Mouse (Mus musculus): ENCODE results near the gene Klhl12.
"Not testable (repeated sequence)": the region's sequence is repeated elsewhere in the genome, so short reads cannot be mapped to it uniquely, and the experiment has no call there.

Gene Klhl12

DNA sequence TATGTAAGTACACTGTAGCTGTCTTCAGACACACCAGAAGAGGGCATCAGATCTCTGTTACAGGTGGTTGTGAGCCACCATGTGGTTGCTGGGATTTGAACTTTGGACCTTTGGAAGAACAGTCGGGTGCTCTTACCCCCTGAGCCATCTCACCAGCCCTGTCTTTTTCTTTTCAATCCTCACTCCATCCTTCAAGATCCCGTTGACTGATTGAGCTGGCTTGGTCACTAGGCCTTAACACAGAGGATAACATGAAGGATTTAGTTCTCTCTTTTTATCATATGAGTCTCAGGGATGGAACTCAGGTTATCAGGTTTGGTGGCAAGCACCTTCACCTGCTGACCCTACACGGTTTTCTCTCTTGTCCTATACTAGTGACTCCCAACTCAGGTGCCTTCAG is 6.8 kb upstream of the Klhl12 start:
- DNase-seq (ENCODE audit: low spot score) = not testable (repeated sequence)

DNA sequence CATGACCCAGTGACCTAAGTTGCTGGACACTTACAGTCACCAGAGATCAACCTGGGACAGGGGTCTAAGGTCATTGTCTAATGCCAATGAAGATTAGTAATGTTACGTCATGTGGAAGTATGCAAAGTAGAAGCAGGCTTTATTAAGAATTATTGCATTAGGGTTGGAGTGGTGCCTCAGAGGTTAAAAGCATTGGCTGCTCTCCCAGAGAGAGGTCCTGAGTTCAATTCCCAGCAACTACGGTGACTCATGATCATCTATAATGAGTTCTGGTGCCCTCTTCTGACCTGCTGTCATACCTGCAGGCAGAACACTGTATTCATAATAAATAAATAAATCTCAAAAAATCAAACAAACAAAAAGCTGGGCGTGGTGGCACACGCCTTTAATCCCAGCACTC is 5.1 kb upstream of the Klhl12 start:
- no peak for DNase-seq (ENCODE audit: low spot score)

DNA sequence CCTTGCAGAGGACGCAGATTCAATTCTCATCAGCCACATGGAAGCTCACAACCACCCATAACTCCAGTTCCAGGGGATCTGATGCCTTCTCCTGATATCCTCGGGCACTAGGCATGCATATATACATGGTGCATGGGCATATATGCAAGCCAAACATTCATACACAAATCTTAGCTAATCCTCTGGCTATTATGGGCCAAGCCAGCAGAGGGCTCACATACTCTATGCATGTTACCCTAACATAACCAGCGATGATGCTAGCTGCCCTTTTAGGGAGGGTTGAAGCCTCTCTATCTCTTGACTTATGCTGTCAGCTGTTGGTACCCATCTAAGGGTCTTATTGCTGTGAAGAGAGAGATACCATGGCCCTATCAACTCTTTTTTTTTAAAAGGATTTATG is 4.3 kb upstream of the Klhl12 start:
- DNase-seq (ENCODE audit: low spot score) = no peak

DNA sequence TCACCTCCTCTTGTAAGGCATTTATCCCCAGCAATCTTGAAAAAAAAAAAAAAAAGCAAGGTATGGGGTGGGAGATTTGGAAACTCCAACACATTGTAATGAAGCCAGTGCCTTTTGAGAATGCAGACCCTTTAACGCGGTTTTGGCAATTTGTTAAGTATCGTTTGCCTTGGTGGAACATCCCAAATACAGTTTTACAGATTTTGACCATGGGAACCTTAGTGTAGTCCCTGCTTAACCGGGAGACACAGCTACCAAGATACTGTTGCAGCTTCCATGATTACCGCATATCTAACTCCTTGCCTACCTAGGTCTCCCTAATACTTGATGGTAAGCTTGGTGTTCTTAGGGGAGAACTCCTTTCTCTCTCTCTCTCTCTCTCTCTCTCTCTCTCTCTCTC is 729 bp downstream of the Klhl12 start:
- DNase-seq (ENCODE audit: low spot score) = no peak

DNA sequence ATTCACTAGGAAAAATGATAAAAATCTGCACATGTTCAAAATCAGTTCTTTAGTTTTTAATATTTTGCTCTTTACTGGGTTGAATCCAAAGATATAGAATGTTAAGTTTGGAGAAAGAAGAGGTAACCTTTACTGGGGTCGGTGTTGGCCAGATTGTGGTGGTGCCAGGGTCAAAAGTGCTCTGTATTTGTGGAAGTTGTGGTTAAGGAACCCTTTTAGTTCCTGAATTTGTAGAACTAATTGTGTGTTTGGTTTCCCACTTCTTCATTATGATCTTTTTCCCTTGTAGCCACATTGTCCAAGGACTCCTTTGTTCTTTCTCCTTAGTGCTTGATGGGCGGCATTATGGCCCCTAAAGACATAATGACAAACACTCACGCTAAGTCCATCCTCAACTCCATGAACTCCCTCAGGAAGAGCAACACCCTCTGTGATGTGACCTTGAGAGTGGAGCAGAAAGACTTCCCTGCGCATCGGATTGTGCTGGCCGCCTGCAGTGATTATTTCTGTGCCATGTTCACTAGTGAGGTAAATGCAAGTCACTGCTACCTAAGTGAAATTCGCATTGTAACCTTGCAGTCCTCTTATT is 2.9 kb downstream of the Klhl12 start:
- no peak for DNase-seq (ENCODE audit: low spot score)

DNA sequence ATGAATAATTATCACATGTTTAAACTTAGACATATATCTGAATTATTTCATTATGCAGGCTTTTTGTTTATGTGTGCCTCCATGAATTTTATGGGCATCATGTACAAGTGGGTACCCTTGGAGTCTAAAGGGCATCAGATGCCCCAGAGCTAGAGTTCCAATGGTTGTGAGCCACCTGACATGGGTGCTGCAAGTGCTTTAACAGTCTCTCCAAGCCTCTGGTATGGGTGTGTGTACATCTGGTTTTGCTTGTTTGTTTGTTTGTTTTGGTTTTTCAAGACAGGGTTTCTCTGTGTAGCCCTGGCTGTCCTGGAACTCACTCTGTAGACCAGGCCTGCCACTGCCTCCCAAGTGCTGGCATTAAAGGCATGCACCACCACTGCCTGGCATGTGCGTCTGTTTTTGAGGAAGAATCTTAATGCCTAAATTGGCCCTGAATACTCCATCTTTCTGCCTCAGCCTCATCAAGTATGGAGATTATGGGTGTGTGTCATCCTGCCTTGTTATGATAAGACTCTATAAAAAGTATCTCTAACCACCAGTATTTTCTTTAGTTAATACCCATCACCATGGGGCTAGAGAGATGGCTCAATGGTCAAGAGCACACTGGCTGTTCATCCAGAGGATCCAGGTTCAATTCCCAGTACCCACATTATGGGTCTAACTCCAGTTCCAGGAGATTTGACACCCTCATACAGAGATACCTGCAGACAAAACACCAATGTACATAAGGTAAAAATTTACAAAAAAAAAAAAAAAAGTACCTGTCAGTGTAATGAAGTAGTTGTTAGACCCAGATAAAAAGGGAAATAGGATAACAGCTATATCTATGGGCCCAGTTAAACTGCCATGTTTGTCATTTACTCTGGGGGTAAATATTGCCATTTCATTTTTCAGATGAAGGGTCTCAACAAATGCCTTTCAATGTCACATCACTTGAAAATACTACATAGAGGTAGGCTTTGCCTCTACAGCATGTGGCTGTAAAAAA is 5.3 kb downstream of the Klhl12 start:
- no peak for DNase-seq (ENCODE audit: low spot score)

DNA sequence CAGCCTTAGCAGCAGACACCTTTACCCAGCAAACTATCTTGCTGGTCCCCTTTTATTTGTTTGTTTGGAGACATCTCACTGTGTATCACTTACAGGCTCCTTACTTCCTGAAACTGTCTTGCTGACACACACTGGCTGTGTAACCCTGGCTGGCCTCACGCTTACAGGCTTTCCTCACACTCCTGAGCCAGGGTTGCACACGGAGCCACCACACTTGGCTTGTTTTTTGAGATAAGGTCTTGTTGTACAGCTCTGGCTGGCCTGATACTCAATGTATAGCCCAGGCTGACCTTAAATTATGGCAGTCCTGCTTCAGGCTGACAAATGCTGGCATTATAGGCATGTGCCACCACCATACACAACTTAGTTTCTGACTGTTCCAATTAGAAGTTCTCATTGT is 29.3 kb downstream of the Klhl12 start:
- no peak for DNase-seq (ENCODE audit: low spot score)

DNA sequence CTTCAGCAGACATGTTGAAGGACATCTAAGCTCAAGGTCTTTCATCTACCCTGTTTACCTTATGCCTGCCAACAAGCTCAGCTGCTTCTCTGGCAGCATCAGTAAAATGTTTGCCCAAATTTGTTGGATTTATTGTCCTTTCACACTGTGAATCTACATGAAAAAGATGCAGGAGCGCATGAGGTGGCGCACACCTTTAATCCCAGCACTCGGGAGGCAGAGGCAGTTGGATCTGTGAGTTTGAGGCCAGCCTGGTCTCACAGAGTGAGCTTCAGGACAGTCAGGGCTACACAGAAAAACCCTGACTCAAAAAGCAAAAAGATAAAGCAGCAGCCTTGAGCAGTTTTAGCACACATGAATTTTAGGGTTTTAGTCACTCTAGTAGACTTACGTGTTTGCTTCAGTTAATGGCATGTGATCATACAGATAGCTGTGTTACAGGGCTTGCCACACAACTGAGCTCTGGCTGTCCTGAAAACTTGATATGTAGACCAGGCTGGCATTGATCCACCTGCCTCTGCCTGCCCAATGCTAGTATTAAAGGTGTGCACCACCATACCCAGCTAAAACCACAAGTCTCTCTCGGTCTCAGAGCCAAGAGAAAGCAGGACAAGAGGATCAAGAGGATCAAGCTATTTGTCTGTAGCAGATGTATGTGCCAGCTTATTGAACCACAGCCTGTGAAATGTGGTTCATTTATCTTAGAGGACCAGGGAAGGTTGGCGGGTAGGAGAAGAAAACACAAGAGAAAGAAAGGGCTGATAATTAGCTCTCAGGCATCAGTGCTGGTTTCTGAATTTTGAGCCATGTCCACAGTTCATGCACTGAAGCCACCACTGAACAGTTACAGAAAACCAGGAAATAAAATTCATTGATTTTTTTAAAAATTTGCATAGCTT is 35.8 kb downstream of the Klhl12 start:
- DNase-seq (ENCODE audit: low spot score) = no peak

DNA sequence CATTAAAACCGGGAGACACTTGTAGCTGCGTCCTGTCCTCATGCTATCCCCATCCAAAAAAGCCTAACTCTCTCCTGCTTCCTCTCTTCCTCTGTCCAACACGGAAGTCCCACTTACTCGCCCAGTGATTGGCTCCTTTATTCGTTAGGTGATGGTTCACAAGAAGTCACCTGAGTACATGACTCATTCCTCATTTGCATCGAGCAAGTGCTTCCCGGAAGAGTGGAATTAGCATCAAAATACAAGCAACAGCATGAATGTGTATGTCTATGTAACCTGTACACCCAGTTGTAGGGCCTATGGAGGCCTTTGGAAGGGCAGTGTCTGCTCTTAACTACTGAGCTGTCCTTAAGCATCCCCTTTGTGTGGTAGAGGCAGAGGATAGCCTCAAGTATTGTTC is 36.9 kb downstream of the Klhl12 start:
- no peak for DNase-seq (ENCODE audit: low spot score)

DNA sequence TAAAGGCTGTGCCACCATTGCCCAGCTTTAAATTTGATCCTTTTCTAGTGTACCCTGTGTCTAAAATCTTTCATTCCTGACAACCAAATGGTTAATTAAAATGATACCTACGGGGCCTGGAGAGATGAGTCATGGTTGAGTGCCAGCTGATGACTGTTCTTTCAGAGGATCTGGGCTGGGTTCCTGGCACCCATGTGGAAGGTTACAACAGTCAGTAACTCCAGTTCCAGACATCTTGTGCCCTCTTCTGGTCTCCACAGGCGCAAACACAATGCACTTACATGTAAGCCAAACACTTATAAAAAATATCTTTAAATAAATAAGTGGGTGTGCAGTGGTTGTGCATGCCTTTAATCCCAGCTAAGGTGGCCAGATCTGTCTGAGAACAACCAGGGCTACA is 38.2 kb downstream of the Klhl12 start:
- DNase-seq (ENCODE audit: low spot score) = no peak

DNA sequence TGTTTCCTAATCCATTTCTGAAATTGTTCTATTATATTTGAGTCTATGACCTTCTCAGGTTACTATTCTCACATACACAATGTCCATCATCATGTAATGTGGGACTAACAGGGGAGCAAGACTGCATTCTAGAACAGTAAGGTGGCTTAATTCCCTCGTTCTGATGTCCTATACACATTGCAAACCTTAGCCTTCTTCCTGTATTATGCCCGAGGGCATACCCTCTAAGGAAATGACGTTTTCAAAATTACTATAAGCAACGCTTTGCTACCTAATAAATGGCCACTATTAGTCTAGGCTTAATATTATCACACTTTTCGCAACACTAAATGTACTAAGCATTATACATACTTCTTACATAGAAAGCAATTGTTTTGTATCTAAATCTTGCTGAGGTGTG is 38.6 kb downstream of the Klhl12 start:
- no peak for DNase-seq (ENCODE audit: low spot score)

DNA sequence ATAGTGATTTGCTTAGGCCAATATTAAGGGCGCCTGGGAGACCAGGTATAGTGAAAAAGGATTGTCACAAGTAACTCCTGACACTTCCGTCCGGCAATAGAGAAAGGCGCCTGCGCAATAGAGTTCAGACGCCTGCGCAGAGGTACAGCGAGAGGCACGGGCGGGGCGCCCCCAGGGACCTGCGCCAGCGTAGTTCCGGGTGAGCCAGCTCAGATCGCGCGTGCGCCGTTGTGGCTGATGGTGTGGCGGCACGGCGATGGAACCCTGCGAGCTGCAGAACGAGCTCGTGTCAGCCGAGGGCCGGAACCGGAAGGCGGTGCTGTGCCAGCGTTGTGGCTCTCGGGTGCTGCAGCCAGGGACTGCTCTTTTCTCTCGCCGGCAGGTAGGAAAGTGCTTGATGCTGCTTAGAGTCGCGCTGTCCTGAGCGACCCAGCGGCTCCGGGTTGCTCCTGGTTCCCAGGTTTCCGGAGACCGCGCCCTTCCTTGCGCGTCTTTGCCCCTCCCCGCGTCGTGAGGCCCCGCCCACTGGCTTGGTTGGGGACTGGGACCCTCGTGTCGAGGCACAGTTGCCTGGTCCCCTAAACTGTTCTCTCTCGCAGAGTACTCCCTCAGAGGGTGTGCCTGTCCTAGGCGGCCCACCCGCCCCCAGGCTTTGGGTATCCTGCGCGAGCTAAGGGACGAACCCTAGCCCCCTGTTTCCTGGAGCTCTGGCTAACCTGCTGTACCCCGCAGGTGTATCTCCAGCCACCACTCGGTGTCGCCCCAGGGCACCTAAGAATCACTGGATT is 39.3 kb downstream of the Klhl12 start, which contains the start of gene Rabif:
Rabif (plus strand) TSS at position 221 of the 788 bp plus-strand sequence.
- peak; percentile 98 for DNase-seq (ENCODE audit: low spot score)

DNA sequence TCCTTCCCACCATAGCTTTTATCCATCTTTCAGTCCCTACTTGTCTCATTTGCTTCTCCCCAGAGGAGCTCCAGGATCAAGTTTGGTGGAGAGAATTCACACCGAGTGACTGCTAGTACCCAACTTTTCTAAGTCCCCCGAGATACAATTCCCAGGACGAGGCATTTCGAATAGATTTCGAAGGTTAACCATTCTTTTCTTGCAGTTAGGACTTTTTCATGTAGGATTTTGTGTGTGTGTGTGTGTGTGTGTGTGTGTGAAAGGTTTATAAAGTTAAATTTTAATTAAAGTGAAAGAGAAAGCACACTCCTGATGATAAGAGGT is 39.8 kb downstream of the Klhl12 start:
- no peak for DNase-seq (ENCODE audit: low spot score)

DNA sequence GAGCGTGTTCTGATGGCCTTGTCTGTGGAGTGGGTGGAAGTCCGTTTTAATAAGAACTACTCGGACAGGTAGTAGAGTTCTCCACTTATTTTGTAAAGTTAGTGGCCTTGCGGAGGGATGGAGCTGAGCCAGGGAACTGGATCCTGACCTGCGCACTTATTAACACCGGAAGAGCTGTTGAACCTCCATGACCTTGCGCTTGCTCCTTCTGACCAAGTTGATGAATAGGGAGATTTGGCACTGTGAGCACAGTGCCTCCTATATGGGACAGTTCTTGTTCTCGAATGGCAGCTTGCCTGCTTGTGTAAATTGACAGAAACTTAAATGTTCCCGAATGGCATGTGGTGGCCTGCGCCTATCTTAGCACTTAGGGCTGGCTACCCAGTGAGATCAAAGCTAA is 40.7 kb downstream of the Klhl12 start:
- no peak for DNase-seq (ENCODE audit: low spot score)

DNA sequence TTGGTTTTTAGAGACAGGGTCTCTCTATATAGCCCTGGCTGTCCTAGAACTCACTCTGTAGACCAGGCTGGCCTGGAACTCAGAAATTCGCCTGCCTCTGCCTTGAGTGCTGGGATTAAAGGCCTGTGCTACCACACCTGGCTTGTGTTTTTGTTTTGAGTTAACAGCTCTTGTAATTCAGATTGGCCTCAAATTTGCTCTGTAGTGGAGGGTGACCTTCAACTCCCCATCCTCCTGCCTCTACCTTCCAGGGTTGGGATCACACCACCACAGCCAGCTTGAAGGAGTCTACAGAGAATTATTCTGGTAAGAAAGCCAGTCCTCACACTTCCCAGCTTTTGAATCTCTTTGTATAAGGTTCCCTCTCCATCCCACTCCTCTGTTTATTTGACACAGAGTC is 45.6 kb downstream of the Klhl12 start:
- no peak for DNase-seq (ENCODE audit: low spot score)

DNA sequence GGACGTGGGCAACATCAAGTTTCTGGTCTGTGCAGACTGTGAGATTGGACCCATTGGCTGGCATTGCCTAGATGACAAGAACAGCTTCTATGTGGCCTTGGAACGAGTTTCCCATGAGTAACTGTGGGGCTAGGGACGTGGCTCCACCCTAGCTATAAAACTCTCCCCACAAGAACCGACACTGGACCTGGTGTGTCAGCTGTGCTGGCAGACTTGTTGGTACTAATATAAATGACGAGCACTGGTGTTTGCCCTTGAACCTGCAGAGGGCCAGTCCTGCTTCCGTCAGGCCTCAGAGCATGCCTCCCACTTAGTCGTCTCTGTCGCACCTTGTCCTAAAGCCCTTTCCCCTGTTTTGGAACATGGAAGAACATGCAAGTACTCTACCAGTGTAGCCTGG is 50.9 kb downstream of the Klhl12 start:
- no peak for DNase-seq (ENCODE audit: low spot score)

DNA sequence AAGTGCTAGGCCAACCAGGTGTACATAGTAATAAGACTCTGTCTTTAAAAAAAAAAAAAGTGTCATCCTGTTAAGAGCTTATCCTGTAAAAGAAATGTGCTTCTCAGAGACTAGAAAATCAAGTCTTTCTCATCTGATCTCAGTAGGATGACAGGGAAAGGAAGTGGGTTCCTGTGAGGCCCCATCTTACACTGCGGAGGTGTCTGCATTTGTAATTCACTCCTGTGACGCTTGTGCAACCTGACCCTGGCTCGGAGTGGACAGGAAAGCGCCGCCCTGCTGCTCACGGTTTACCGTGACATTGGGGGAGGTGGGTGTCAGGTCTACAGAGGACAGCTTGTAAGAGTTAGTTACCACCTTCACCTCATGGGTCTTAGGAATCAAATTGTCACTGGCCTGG is 54.7 kb downstream of the Klhl12 start:
- DNase-seq (ENCODE audit: low spot score) = no peak

DNA sequence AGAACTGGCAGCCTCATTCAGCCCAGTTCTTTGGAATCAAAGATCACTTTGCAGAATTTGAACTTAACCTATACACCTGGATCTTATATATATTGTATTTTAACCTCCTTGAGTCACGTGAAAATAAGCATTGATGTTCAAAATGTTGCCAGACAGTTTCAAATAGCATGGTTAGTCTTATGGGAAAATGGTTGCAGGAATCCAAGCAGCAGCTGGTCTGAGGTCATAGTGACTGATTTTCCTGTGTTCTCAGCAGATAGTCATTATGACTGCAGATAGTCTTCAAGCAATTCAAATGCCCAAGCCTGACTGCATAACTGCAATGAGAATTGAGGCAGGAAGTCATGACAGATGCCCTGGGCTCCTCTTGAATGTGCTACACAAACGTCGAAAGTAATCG is 56.9 kb downstream of the Klhl12 start:
- DNase-seq (ENCODE audit: low spot score) = no peak

DNA sequence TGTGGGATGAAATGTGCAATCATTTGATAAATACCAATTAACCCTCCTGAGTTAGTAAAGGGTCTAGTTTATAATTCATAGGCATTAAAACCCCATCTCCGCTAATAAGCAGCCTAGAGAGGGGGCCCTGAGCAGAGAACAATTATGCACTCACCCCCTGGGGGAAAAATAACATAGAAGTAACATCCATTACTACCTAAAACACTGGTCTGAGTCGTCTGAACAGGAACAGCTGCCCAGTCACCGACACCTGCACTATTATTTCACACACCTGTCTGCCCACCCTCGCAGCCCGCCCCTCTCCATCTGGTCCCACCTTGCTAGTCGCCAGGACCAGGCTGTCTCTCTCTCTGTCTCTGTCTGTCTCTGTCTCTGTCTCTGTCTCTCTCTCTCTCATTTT is 57.3 kb downstream of the Klhl12 start:
- no peak for DNase-seq (ENCODE audit: low spot score)

DNA sequence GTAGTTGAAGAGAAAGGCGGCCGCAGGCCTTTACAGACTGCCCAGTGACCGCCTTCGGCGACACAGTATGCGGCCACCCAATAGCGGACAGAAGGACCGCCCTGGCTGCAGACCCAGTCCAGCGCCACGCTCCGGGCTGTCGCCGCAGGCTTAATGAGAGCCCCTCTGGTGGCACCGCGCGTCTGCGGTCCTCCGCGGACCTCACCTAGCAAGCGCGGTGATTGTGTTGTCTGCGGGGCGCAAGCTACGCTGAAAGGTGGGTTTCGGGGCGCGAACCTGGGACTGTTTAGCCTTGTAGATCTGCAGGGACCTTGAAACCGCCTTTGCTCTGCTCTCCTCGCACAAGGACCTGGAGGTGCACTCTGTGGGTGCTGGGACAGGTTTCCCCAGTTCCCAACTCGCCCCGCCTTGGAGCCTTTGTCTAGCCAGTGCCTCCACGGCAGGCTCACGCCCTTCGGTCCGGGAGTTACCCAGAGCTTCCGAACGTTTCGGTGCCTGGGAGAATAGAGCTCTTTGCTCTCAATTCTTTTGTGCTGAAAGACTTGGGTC is 58.1 kb downstream of the Klhl12 start:
- DNase-seq (ENCODE audit: low spot score) = peak; percentile 48

DNA sequence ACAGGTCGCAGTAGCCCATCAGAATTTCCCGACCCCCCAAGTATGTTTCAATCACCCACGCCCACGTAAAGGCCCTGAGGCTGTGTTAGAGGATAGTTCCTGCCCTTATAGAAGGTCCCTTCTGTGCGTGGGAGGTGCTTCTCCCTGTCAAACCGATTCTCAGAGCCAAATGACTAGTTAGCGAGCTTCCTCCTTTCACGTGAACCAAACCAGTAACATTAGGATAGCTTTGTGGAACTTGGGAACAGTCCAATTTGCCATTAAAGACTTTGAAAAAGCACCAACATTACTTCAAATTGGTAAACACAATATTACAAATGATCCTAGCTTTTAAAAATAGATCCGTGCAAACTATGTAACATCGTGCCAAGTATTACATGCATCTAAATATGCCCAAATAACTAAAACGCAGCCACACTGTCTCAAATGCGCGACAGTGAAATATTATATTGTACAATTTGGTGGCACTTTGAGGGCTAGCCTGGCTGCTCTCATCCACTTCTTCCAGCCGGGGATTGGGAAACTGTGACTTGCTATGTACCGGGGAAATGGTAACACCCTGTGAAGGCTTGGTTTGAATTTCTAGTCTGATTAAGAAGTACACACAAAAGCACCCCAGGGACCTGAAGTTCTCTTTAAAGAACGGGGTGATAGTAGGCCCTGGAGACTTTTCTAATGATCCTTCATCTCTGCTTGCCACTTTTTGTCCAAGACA is 58.7 kb downstream of the Klhl12 start:
- DNase-seq (ENCODE audit: low spot score) = no peak

All from testis, postnatal 14 days (tissue).